Mouse (Mus musculus) embryonic fibroblast, embryonic 13.5 days (primary cell): Measurements from ENCODE around the gene Aph1c.

Experiments
- CTCF ChIP-seq: IDR thresholded peaks from 2 replicates; pipeline ENCODE4 v1.5.1; 2011; ENCODE audit warnings: mild to moderate bottlenecking, control low read depth, low read length, moderate library complexity, borderline replicate concordance; ENCODE audit not compliant: insufficient read depth
- POLR2A ChIP-seq: IDR thresholded peaks from 2 replicates; pipeline ENCODE4 v1.6.1; 2011; ENCODE audit warnings: low read depth, mild to moderate bottlenecking, control low read depth, low read length, moderate library complexity

GRCm38 (mm10) chr9:66878899-66879298 lies 44.4 kb upstream of the Aph1c start:
- TF ChIP-seq POLR2A (no peak), CTCF (no peak)
